Mouse (Mus musculus) heart, adult 18-20 months (tissue): ENCODE measurements around the gene Cys1. TPM values are rescaled to one million over a fixed set of nuclear protein-coding genes. Genes with fewer than 3 reads are reported as not detected.
"Not testable (repeated sequence)": the region's sequence is repeated elsewhere in the genome, so short reads cannot be mapped to it uniquely, and the experiment has no call there.

Source experiments
- DNase-seq, 2 experiments: peaks; one replicate each; pipeline ENCODE4 v3.0.0; 2021 to 2022; ENCODE audit warnings: mixed read lengths in 1 of 2
- long read RNA-seq, 2 experiments: library from polyadenylated mRNA; stranded (forward); transcript quantifications; one replicate each; pipeline ENCODE4 v2.0.0; 2021
- total RNA-seq, 2 experiments: library from RNA; stranded (reverse); gene quantifications; 2 replicates each; pipeline ENCODE4 v1.2.3; 2021

The Cys1 gene
- total RNA-seq = 1 to 10 TPM; 3.3 to 3.9 TPM
- long read RNA-seq, experiment 1, partial matches to known transcripts = 1 of 5 reads
- long read RNA-seq, experiment 1, other reads (novel, unspliced or antisense) = 1 of 5 reads
- long read RNA-seq, experiment 2, partial matches to known transcripts = 0 of 6 reads
- long read RNA-seq, experiment 2, other reads (novel, unspliced or antisense) = 4 of 6 reads

- peak; percentile 52 to 60 for DNase-seq
Measured at GRCm38 (mm10) chr12:24681286-24682023, at the start of gene Cys1. Gene Cys1, minus strand, starts transcription at chr12:24681813.

GRCm38 (mm10) chr12:24724369-24724768 lies 42.8 kb upstream of the Cys1 start:
- DNase-seq = no peak

- no peak for DNase-seq
Measured at GRCm38 (mm10) chr12:24723859-24724258, 42.2 kb upstream of the Cys1 start.

- DNase-seq = no peak
Measured at GRCm38 (mm10) chr12:24723434-24723833, 41.8 kb upstream of the Cys1 start.

- peak in 1 of 2 experiments; percentile 36 for DNase-seq
Measured at GRCm38 (mm10) chr12:24716721-24717301, 35.2 kb upstream of the Cys1 start.

GRCm38 (mm10) chr12:24715268-24715896 lies 33.8 kb upstream of the Cys1 start:
- no peak for DNase-seq

GRCm38 (mm10) chr12:24714579-24715255 lies 33.1 kb upstream of the Cys1 start:
- DNase-seq = no peak

- no peak for DNase-seq
Measured at GRCm38 (mm10) chr12:24712396-24712795, 30.8 kb upstream of the Cys1 start.

GRCm38 (mm10) chr12:24710672-24711071 lies 29.1 kb upstream of the Cys1 start:
- no peak for DNase-seq

- peak; percentile 67 to 83 for DNase-seq
Measured at GRCm38 (mm10) chr12:24709831-24710508, 28.4 kb upstream of the Cys1 start.

GRCm38 (mm10) chr12:24709409-24709808 lies 27.8 kb upstream of the Cys1 start:
- no peak for DNase-seq

GRCm38 (mm10) chr12:24708824-24709218 lies 27.2 kb upstream of the Cys1 start:
- DNase-seq = no peak

GRCm38 (mm10) chr12:24707954-24708823 lies 26.6 kb upstream of the Cys1 start, which contains the start of gene Rrm2:
Gene Rrm2, plus strand, starts transcription at chr12:24708241.
- DNase-seq = peak; percentile 95

- no peak for DNase-seq
Measured at GRCm38 (mm10) chr12:24707480-24707802, 25.8 kb upstream of the Cys1 start.

- no peak for DNase-seq
Measured at GRCm38 (mm10) chr12:24706764-24707479, 25.3 kb upstream of the Cys1 start.

GRCm38 (mm10) chr12:24705502-24706263 lies 24.1 kb upstream of the Cys1 start:
- no peak for DNase-seq

GRCm38 (mm10) chr12:24703013-24703412 lies 21.4 kb upstream of the Cys1 start:
- no peak for DNase-seq

GRCm38 (mm10) chr12:24701621-24702020 lies 20.0 kb upstream of the Cys1 start:
- not testable (repeated sequence) for DNase-seq

- no peak for DNase-seq
Measured at GRCm38 (mm10) chr12:24699578-24699977, 18.0 kb upstream of the Cys1 start.
